Mouse (Mus musculus) ES-Bruce4 (cell line): ENCODE measurements around the gene R3hdm4.

Experiments used
- CTCF ChIP-seq: IDR thresholded peaks from one replicate; pipeline ENCODE4 v1.8.1; 2011; ENCODE audit warnings: low read depth, low read length
- EP300 ChIP-seq: IDR thresholded peaks from 2 replicates; pipeline ENCODE4 v1.6.1; 2011; ENCODE audit warnings: low read depth, low read length; ENCODE audit not compliant: insufficient read depth
- POLR2A ChIP-seq: IDR thresholded peaks from one replicate; pipeline ENCODE4 v1.8.1; 2011; ENCODE audit warnings: low read length; ENCODE audit not compliant: insufficient read depth

- TF ChIP-seq EP300 (no peak), CTCF (no peak), POLR2A (no peak)
Observed at GRCm38 (mm10) chr10:79949873-79950272, 28.9 kb upstream of the R3hdm4 start.
